Mouse (Mus musculus): ENCODE measurements around the gene Lcor. TPM values are rescaled to one million over a fixed set of nuclear protein-coding genes. Genes with fewer than 3 reads are reported as not detected.

Lcor gene
- polyA plus RNA-seq, 1 experiment from 2014 or later: 14.0 TPM

GRCm38 (mm10) chr19:41449415-41450075, 32.9 kb upstream of the Lcor start:
- no peak for TF ChIP-seq CTCF (IDR thresholded peaks at IDR 0.05; ENCODE audit: low read depth)
- ATAC-seq (replicated peaks; ENCODE audit: low FRiP score, low read depth): no peak
- no peak for DNase-seq (ENCODE audit: low spot score)
- Histone ChIP-seq H3K4me1 (replicated peaks; ENCODE audit: insufficient read depth, low read length) (0 out of 2 replicates have a peak, but pooled peaks cover 5% of the 10 kb centered on the region), H3K27me3 (ENCODE audit: insufficient read depth, low read length) (no peaks in the 10 kb centered on the region), H3K9me3 (replicated peaks; ENCODE audit: low read length) (no peaks in the 10 kb centered on the region), H3K36me3 (ENCODE audit: insufficient read depth, low read length) (no peaks in the 10 kb centered on the region), H3K4me2 (ENCODE audit: low read length) (no peak overlapping the region), H3K4me3 (replicated peaks; ENCODE audit: low read depth, low read length) (no peak overlapping the region), H3K9ac (ENCODE audit: low read depth, low read length) (no peak overlapping the region), H3K27ac (no peak overlapping the region)
- WGBS: 61% methylated on average over 7 of the region's 7 CpGs

GRCm38 (mm10) chr19:41452166-41452565, 30.3 kb upstream of the Lcor start:
- no peak for TF ChIP-seq CTCF (IDR thresholded peaks at IDR 0.05; ENCODE audit: low read depth)
- Histone ChIP-seq H3K4me2 (ENCODE audit: low read length) (no peak overlapping the region), H3K4me1 (replicated peaks; ENCODE audit: insufficient read depth, low read length) (no peaks in the 10 kb centered on the region), H3K9ac (ENCODE audit: low read depth, low read length) (no peak overlapping the region), H3K36me3 (ENCODE audit: insufficient read depth, low read length) (no peaks in the 10 kb centered on the region), H3K27ac (no peak overlapping the region), H3K4me3 (replicated peaks; ENCODE audit: low read depth, low read length) (no peak overlapping the region), H3K27me3 (ENCODE audit: insufficient read depth, low read length) (no peaks in the 10 kb centered on the region), H3K9me3 (replicated peaks; ENCODE audit: low read length) (no peaks in the 10 kb centered on the region)
- DNase-seq (ENCODE audit: low spot score): peak; percentile 10
- 18% methylated on average over 3 of the region's 3 CpGs for WGBS
- no peak for ATAC-seq (replicated peaks; ENCODE audit: low FRiP score, low read depth)

GRCm38 (mm10) chr19:41454601-41455000, 27.8 kb upstream of the Lcor start:
- H3K9ac ChIP-seq (ENCODE audit: low read depth, low read length): no peak overlapping the region
- H3K9me3 ChIP-seq (replicated peaks; ENCODE audit: low read length): no peaks in the 10 kb centered on the region
- no peak overlapping the region for H3K4me3 ChIP-seq (replicated peaks; ENCODE audit: low read depth, low read length)
- no peaks in the 10 kb centered on the region for H3K36me3 ChIP-seq (ENCODE audit: insufficient read depth, low read length)
- 83% methylated on average over 6 of the region's 7 CpGs for WGBS
- H3K27ac ChIP-seq: no peak overlapping the region
- no peaks in the 10 kb centered on the region for H3K4me1 ChIP-seq (replicated peaks; ENCODE audit: insufficient read depth, low read length)
- ATAC-seq (replicated peaks; ENCODE audit: low FRiP score, low read depth) (no peak), DNase-seq (ENCODE audit: low spot score) (no peak)
- H3K4me2 ChIP-seq (ENCODE audit: low read length): no peak overlapping the region
- H3K27me3 ChIP-seq (ENCODE audit: insufficient read depth, low read length): no peaks in the 10 kb centered on the region
- TF ChIP-seq CTCF (IDR thresholded peaks at IDR 0.05; ENCODE audit: low read depth): no peak

- WGBS: 59% methylated on average over 6 of the region's 6 CpGs
- H3K9me3 ChIP-seq (replicated peaks; ENCODE audit: low read length): no peaks in the 10 kb centered on the region
- H3K4me1 ChIP-seq (replicated peaks; ENCODE audit: insufficient read depth, low read length): no peaks in the 10 kb centered on the region
- H3K4me3 ChIP-seq (replicated peaks; ENCODE audit: low read depth, low read length): no peak overlapping the region
- H3K9ac ChIP-seq (ENCODE audit: low read depth, low read length): no peak overlapping the region
- ATAC-seq (replicated peaks; ENCODE audit: low FRiP score, low read depth): no peak
- no peaks in the 10 kb centered on the region for H3K27me3 ChIP-seq (ENCODE audit: insufficient read depth, low read length)
- no peak overlapping the region for H3K4me2 ChIP-seq (ENCODE audit: low read length)
- TF ChIP-seq CTCF (IDR thresholded peaks at IDR 0.05; ENCODE audit: low read depth): no peak
- no peaks in the 10 kb centered on the region for H3K36me3 ChIP-seq (ENCODE audit: insufficient read depth, low read length)
- no peak for DNase-seq (ENCODE audit: low spot score)
- H3K27ac ChIP-seq: no peak overlapping the region
Measured at GRCm38 (mm10) chr19:41455091-41455626, 27.3 kb upstream of the Lcor start.

GRCm38 (mm10) chr19:41457181-41457580, 25.3 kb upstream of the Lcor start:
- TF ChIP-seq CTCF (IDR thresholded peaks at IDR 0.05; ENCODE audit: low read depth): no peak
- H3K27ac ChIP-seq: no peak overlapping the region
- no peaks in the 10 kb centered on the region for H3K27me3 ChIP-seq (ENCODE audit: insufficient read depth, low read length)
- no peak overlapping the region for H3K9ac ChIP-seq (ENCODE audit: low read depth, low read length)
- 70% methylated on average over 5 of the region's 5 CpGs for whole genome bisulfite sequencing
- DNase-seq (ENCODE audit: low spot score) (no peak), ATAC-seq (replicated peaks; ENCODE audit: low FRiP score, low read depth) (no peak)
- no peaks in the 10 kb centered on the region for H3K4me1 ChIP-seq (replicated peaks; ENCODE audit: insufficient read depth, low read length)
- H3K36me3 ChIP-seq (ENCODE audit: insufficient read depth, low read length): no peaks in the 10 kb centered on the region
- H3K4me3 ChIP-seq (replicated peaks; ENCODE audit: low read depth, low read length): no peak overlapping the region
- no peaks in the 10 kb centered on the region for H3K9me3 ChIP-seq (replicated peaks; ENCODE audit: low read length)
- no peak overlapping the region for H3K4me2 ChIP-seq (ENCODE audit: low read length)

- TF ChIP-seq CTCF (IDR thresholded peaks at IDR 0.05; ENCODE audit: low read depth): no peak
- Histone ChIP-seq H3K27me3 (ENCODE audit: insufficient read depth, low read length) (no peaks in the 10 kb centered on the region), H3K27ac (no peak overlapping the region), H3K9ac (ENCODE audit: low read depth, low read length) (no peak overlapping the region), H3K9me3 (replicated peaks; ENCODE audit: low read length) (no peaks in the 10 kb centered on the region), H3K4me3 (replicated peaks; ENCODE audit: low read depth, low read length) (no peak overlapping the region), H3K4me2 (ENCODE audit: low read length) (no peak overlapping the region), H3K4me1 (replicated peaks; ENCODE audit: insufficient read depth, low read length) (no peaks in the 10 kb centered on the region), H3K36me3 (ENCODE audit: insufficient read depth, low read length) (no peaks in the 10 kb centered on the region)
- 77% methylated on average over 9 of the region's 9 CpGs for WGBS
- ATAC-seq (replicated peaks; ENCODE audit: low FRiP score, low read depth): no peak
- DNase-seq (ENCODE audit: low spot score): no peak
Measured at GRCm38 (mm10) chr19:41462166-41462735, 20.2 kb upstream of the Lcor start.
